Mouse (Mus musculus): ENCODE results near the gene Atp5c1.

- TF ChIP-seq CTCF (IDR thresholded peaks at IDR 0.05; ENCODE audit: low read depth) (no peak), EP300 (IDR thresholded peaks at IDR 0.05; ENCODE audit: low read depth) (no peak)
These were observed 45.3 kb downstream of the Atp5c1 start for GRCm38 (mm10) chr2:10034976-10035375.
